Mouse (Mus musculus): ENCODE data around the gene Fmnl1.

DNA sequence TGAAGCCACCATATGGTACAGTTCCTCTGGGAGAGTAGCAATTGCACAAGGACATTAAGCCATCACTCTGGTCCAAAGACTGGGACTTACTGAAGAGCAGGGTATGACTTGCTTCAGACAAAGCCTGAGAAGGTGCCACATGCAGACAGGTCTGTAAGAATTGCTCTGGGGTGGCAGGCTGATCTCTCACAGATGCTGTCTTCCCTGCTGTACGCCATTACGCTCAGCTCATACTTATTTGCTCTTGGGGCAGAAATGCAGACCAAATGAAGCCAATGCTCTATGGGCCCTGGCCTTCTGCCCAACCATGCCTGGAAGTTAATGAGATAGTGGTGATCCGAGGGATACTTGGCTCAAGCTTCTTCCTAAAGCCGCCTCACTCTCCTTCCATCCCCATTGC lies 73.9 kb downstream of the Fmnl1 start:
- TF ChIP-seq CTCF (IDR thresholded peaks at IDR 0.05; ENCODE audit: insufficient read depth, low read length) = no peak
- no peak for TF ChIP-seq POLR2A (IDR thresholded peaks at IDR 0.05; ENCODE audit: borderline replicate concordance, extremely low read depth, low read depth, low read length)
